Mouse (Mus musculus) G1E (cell line): ENCODE results near the gene Gm42906.

Source experiments
- CTCF ChIP-seq: IDR thresholded peaks from 2 replicates; pipeline ENCODE4 v1.5.1; 2012; ENCODE audit warnings: low read depth, low read length, inconsistent platforms, mixed read lengths
- GATA1 ChIP-seq: IDR thresholded peaks from 2 replicates; pipeline ENCODE4 v1.6.1; 2012; ENCODE audit warnings: borderline replicate concordance, low read length, inconsistent platforms, mixed read lengths
- POLR2AphosphoS5 ChIP-seq: IDR thresholded peaks from 2 replicates; pipeline ENCODE4 v1.6.1; 2012; ENCODE audit warnings: low read depth, low read length, inconsistent platforms; ENCODE audit not compliant: insufficient replicate concordance

GRCm38 (mm10) chr5:151069569-151069968 lies 358.4 kb downstream of the Gm42906 start:
- TF ChIP-seq CTCF (no peak), POLR2AphosphoS5 (no peak), GATA1 (no peak)
